Mouse (Mus musculus) heart, embryonic 11.5 days (tissue): ENCODE results near the gene Vps13a. TPM values are rescaled to one million over a fixed set of nuclear protein-coding genes. Genes with fewer than 3 reads are reported as not detected.

Experiments
- ATAC-seq: fragments of 200-750 bp; cut with Nextera tagmentation; replicated peaks from 2 replicates; pipeline ENCODE4 v1.8.0; 2017; ENCODE audit warnings: moderate library complexity; ENCODE audit not compliant: insufficient number of reproducible peaks, low FRiP score, low TSS enrichment
- H3K27ac ChIP-seq: fragments of 300-500 bp; sonication (generic); 2 replicates; pipeline ENCODE4 v1.5.1; 2014; ENCODE audit warnings: mild to moderate bottlenecking, low read depth, low read length
- H3K27me3 ChIP-seq: fragments of 300-500 bp; sonication (generic); 2 replicates; pipeline ENCODE4 v1.6.1; 2014; ENCODE audit warnings: mild to moderate bottlenecking, low read length, mixed read lengths; ENCODE audit not compliant: control insufficient read depth, insufficient read depth
- H3K36me3 ChIP-seq: fragments of 300-500 bp; sonication (generic); 2 replicates; pipeline ENCODE4 v1.6.1; 2014; ENCODE audit warnings: mild to moderate bottlenecking, low read length, moderate library complexity, mixed read lengths; ENCODE audit not compliant: control insufficient read depth, insufficient read depth
- H3K4me1 ChIP-seq: fragments of 300-500 bp; sonication (generic); 2 replicates; pipeline ENCODE4 v1.6.1; 2014; ENCODE audit warnings: low read length; ENCODE audit not compliant: control insufficient read depth, insufficient read depth
- H3K4me2 ChIP-seq: fragments of 300-500 bp; sonication (generic); 2 replicates; pipeline ENCODE4 v1.6.1; 2014; ENCODE audit warnings: mild to moderate bottlenecking, moderate library complexity
- H3K4me3 ChIP-seq: fragments of 300-500 bp; sonication (generic); 2 replicates; pipeline ENCODE4 v1.5.1; 2014; ENCODE audit warnings: low read depth, low read length
- H3K9ac ChIP-seq: fragments of 300-500 bp; sonication (generic); 2 replicates; pipeline ENCODE4 v1.6.1; 2014; ENCODE audit warnings: mild to moderate bottlenecking, low read depth, low read length, moderate library complexity
- H3K9me3 ChIP-seq: fragments of 300-500 bp; sonication (generic); replicated peaks from 2 replicates; pipeline ENCODE4 v1.6.1; 2016; ENCODE audit warnings: low read length; ENCODE audit not compliant: control insufficient read depth
- WGBS: fragments of 180-500 bp; shearing (Covaris S2); extraction: QIAGEN DNeasy Blood & Tissue Kit; methylation state at CpG from one replicate; pipeline ENCODE4 v1.1.7; 2014; ENCODE audit not compliant: insufficient replicate concordance; 5-methylcytosine and 5-hydroxymethylcytosine counted together
- polyA plus RNA-seq: library from polyadenylated mRNA; unstranded; fragments of >200 nt; fragmentation: Nextera tagmentation; extraction: Ambion mirVana; gene quantifications from 2 replicates; pipeline ENCODE4 v1.2.1, GENCODE M21; 2014

The Vps13a gene
- 8.7 and 12.1 TPM in 2 replicates for polyA plus RNA-seq

DNA sequence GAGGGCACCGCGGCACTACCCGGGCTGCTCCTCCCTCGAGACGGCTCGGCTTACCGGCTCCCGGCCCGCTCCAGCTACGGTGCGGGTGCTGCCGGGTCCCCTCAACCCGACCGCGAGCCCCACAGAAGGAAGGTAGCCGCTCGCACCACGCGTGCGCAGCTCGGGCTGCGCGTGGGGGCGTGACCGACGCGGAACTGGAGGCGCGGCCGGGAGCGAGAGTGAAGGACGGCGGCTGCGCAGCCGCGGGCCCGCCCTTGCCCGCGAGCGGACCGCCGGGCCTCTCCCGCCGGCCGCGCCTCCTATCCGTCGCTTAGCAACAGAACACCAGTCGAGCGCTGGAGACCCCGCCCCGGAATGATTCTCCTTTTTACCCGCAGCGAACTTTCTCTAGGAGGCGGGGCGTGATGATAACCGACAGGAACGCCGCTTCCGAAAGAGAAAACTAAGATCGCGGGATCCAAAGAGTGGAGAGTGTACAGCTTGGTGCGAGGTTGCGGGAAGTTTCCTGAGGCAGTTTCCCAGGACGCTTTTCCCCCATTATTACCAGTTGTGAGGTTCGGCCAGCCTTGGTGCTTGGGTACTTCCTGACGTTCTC is at the start of gene Vps13a:
Gene Vps13a (minus strand): TSS at position 144 of the 595 bp plus-strand sequence.
- ATAC-seq = peak; percentile 97
- Histone ChIP-seq H3K4me2 (peak within 1 kb of the TSS; percentile 96), H3K36me3 (no peaks in the 10 kb centered on the region), H3K9me3 (no peaks in the 10 kb centered on the region), H3K4me3 (peak within 1 kb of the TSS; percentile 76), H3K27me3 (peaks cover 5% of the 10 kb centered on the region), H3K9ac (peak within 1 kb of the TSS; percentile 77), H3K4me1 (no peaks in the 10 kb centered on the region), H3K27ac (0 out of 2 replicates have a peak within 1 kb of the TSS, but pooled peaks have one; percentile 50)
- WGBS = under 1% methylated on average over 66 of the region's 67 CpGs

DNA sequence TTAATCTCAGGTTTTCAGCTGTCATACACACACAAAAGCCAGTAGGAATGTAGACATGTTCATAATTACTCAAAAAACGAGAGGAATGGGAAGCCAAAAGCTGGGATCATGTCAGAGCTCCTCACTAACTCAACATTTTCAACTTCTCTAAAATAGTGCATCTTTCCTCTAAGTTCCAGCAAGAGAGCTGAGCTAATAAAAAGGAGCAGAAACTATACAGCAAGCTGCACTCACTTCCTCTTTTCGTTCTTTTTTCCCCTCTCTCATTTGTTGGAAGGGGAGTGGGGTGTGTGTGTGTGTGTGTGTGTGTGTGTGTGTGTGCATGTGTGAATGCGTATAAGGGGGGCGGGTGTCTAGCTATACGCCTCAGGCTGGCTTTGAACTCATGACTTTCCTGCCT is 46.9 kb upstream of the Vps13a start:
- Histone ChIP-seq H3K36me3 (no peaks in the 10 kb centered on the region), H3K9ac (no peak overlapping the region), H3K27me3 (no peaks in the 10 kb centered on the region), H3K9me3 (no peaks in the 10 kb centered on the region), H3K4me1 (no peaks in the 10 kb centered on the region), H3K27ac (no peak overlapping the region), H3K4me2 (no peak overlapping the region), H3K4me3 (no peak overlapping the region)
- ATAC-seq = no peak
- 65% methylated on average over 5 of the region's 5 CpGs for WGBS

DNA sequence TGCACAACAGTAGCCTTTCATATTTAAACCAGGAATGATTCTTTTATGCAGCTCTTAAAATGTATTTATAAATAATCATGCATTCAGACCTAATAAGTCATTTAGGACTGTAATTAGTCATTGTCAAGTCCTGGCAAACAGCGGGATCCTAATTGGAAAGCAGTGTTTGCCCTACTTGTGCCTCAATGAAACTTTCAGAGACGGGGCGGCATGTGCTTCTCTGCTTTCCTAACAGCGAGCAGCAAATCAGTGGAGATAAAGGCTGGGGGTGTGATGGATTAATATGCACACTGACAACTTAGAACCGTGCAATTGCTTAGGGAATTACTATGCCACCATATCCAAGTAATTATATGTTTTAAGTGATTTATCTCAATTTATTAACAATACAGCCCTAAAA is 44.5 kb upstream of the Vps13a start:
- Histone ChIP-seq H3K4me1 (no peaks in the 10 kb centered on the region), H3K9ac (no peak overlapping the region), H3K27ac (no peak overlapping the region), H3K27me3 (no peaks in the 10 kb centered on the region), H3K4me3 (no peak overlapping the region), H3K36me3 (no peaks in the 10 kb centered on the region), H3K9me3 (no peaks in the 10 kb centered on the region), H3K4me2 (no peak overlapping the region)
- 56% methylated on average over 5 of the region's 5 CpGs for WGBS
- ATAC-seq = no peak

DNA sequence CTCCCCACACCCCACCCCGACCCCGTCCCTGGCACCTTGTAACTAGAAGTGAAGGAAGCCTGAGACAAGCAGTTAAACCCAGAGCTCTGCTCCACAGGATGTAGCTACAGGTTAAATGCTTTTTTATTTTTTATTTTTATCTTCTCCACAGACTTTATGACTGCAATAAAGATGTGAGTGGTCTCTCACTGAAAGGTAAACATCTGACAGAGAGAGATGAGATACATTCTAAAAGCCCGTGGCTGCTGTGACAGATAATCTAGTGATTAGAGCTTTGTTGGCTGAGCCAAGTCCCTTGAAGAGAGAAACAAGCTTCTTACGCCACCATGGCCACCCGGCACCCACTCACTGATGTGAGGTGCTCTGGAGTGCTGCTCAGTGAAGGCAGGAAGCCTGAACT is 34.1 kb upstream of the Vps13a start:
- 35% methylated on average over 5 of the region's 5 CpGs for WGBS
- Histone ChIP-seq H3K9me3 (no peaks in the 10 kb centered on the region), H3K27me3 (no peaks in the 10 kb centered on the region), H3K4me3 (no peak overlapping the region), H3K36me3 (no peaks in the 10 kb centered on the region), H3K4me1 (no peaks in the 10 kb centered on the region), H3K9ac (no peak overlapping the region), H3K4me2 (no peak overlapping the region), H3K27ac (no peak overlapping the region)
- ATAC-seq = no peak

DNA sequence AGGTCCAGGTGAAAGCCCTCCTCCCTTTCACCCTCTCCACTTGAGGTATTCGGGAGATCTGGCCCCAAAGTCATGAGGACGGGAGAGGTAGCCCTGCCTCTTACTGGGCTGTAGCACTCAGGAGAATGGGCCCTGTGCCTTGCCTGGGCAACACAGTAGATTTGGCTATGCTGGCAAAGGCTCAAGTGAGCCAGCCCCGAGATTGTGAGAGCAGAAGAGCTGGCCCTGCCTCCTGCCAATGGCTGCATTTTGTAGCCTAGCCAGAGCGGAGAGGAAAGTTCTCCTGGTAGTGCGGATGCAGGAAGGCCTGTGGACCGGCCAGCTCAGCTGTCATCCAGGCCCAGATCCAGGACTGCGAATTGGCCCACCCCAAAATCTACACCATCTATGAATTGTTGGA is 32.6 kb upstream of the Vps13a start:
- Histone ChIP-seq H3K4me3 (no peak overlapping the region), H3K36me3 (no peaks in the 10 kb centered on the region), H3K4me1 (no peaks in the 10 kb centered on the region), H3K9me3 (no peaks in the 10 kb centered on the region), H3K27me3 (no peaks in the 10 kb centered on the region), H3K4me2 (no peak overlapping the region), H3K27ac (no peak overlapping the region), H3K9ac (no peak overlapping the region)
- ATAC-seq = no peak
- 71% methylated on average over 7 of the region's 7 CpGs for WGBS

DNA sequence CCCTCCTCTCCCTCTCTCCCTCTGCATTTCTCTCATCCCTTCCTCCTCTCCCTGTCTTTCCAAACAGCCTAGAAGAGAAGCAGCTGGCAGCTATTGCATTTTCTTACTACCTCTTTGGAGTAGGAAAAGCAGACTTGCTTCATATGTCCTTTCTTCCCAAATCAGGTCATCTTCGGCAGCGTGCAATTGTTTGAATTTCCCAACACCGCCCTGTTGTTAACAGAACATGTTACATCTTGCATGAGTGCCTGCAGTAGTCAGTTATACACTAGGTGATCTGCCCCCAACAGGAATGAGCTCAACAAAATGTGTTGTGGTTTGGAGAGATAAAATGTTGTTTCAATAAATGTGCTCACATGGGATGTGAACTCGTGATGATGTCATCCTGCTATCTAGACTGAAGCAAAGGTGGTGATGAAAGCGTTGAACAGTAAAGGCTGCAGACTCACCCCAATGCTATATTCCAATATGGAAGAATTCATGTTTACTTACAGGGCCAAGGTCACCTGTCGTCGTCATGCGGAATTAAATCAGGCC is 31.4 kb upstream of the Vps13a start:
- Histone ChIP-seq H3K9me3 (no peaks in the 10 kb centered on the region), H3K27ac (no peak overlapping the region), H3K4me1 (no peaks in the 10 kb centered on the region), H3K4me3 (no peak overlapping the region), H3K4me2 (no peak overlapping the region), H3K9ac (no peak overlapping the region), H3K36me3 (no peaks in the 10 kb centered on the region), H3K27me3 (no peaks in the 10 kb centered on the region)
- WGBS = 79% methylated on average over 8 of the region's 8 CpGs
- no peak for ATAC-seq

DNA sequence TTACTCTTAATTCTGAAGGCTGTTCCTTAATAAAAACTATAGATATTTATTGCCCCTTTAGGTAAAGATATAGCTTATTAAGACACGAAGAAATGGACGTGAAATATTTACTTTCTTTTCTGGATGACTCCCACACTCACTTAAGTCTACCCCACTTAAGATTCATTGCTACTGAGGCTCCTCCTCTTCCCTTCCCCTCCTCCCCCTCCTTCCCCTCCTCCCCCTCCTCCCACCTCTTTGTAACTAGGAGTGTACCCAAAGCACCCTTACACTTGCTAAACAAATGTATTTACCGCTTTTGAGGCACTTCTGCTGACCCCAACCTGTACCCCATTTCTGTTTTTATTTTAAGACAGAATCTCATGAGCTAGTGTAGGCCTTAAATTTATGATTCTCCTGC is 24.4 kb upstream of the Vps13a start:
- H3K9ac ChIP-seq = no peak overlapping the region
- no peaks in the 10 kb centered on the region for H3K9me3 ChIP-seq
- no peak overlapping the region for H3K4me2 ChIP-seq
- no peak overlapping the region for H3K27ac ChIP-seq
- no peak overlapping the region for H3K4me3 ChIP-seq
- no peaks in the 10 kb centered on the region for H3K4me1 ChIP-seq
- no peak for ATAC-seq
- no peaks in the 10 kb centered on the region for H3K27me3 ChIP-seq
- no peaks in the 10 kb centered on the region for H3K36me3 ChIP-seq
- WGBS = 35% methylated on average over 3 of the region's 3 CpGs

DNA sequence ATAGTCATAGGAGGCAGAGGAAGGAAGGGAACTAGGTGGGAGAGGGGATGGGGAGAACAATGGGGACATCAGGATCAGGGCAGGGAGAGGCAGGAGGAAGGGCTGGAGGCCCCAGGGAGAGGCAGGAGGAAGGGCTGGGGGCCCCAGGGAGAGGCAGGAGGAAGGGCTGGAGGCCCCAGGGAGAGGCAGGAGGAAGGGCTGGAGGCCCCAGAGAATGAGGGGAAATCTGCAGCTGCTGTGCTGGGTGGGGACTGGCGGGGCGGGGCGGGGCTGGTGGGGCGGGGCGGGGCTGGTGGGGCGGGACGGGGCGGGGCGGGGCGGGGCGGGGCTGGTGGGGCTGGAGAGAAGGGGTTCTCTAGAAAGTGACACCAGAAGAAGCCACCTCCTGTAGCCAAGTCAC is 23.8 kb upstream of the Vps13a start:
- Histone ChIP-seq H3K27ac (no peak overlapping the region), H3K4me3 (no peak overlapping the region), H3K4me1 (no peaks in the 10 kb centered on the region), H3K36me3 (no peaks in the 10 kb centered on the region), H3K9ac (no peak overlapping the region), H3K9me3 (no peaks in the 10 kb centered on the region), H3K27me3 (no peaks in the 10 kb centered on the region), H3K4me2 (no peak overlapping the region)
- 0% methylated on average over 1 of the region's 11 CpGs for WGBS
- peak; percentile 67; the same call in 1 of the 2 replicates for ATAC-seq

DNA sequence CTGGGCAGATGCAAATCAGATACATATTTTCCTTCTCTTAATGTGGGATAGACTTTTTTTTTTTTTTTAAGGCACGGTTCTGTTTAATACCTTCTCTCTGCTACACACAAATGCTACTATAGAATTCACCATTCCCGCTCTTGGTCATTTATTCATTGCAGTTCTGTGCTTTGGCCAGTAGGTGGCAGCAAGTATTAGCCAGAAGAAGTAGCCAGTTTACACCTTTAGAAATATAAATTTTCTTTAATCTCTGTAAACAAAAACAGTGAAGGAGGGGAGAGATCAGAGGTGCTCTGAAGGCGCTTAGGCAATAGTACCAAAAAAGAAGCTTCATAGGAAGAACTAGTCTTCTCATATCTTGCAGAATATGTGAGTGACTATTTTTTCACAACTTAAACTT is 22.0 kb upstream of the Vps13a start:
- 3% methylated on average over 3 of the region's 3 CpGs for WGBS
- H3K36me3 ChIP-seq = no peaks in the 10 kb centered on the region
- ATAC-seq = no peak

More for the DNA sequence above, 22.0 kb upstream of the Vps13a start:
- H3K4me3 ChIP-seq = no peak overlapping the region
- no peak overlapping the region for H3K4me2 ChIP-seq
- no peaks in the 10 kb centered on the region for H3K27me3 ChIP-seq
- no peak overlapping the region for H3K9ac ChIP-seq
- H3K4me1 ChIP-seq = no peaks in the 10 kb centered on the region
- H3K27ac ChIP-seq = no peak overlapping the region
- no peaks in the 10 kb centered on the region for H3K9me3 ChIP-seq
